Mouse (Mus musculus): ENCODE measurements around the gene Gata1. TPM values are rescaled to one million over a fixed set of nuclear protein-coding genes. Genes with fewer than 3 reads are reported as not detected.

The Gata1 gene
- polyA plus RNA-seq (2015; fragmentation: Illumina TruSeq; extraction: RNeasy Lipid Tissue Mini Kit (QIAGEN cat#74804); ENCODE audit: insufficient read depth, low read depth, low replicate concordance), result not detected

DNA sequence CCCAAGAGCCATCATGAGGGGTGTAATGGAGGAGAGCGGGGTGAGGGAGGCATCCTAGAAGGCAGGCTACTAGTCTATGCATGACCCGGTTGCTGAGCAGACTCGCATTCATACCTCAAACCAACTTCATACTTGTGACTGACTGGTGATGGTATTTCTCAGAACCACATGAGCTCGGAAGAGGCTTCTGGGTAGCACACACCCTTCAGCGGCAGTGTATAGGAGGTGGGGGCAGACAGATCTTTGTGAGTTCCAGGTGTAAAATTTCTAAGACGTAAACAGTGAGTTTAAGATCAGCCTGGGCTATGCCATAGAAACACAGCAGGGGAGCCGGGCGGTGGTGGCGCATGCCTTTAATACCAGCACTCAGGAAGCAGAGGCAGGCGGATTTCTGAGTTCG lies at the start of gene Gata1:
Gata1 (minus strand) TSS at position 180 of the 400 bp plus-strand sequence.

DNA sequence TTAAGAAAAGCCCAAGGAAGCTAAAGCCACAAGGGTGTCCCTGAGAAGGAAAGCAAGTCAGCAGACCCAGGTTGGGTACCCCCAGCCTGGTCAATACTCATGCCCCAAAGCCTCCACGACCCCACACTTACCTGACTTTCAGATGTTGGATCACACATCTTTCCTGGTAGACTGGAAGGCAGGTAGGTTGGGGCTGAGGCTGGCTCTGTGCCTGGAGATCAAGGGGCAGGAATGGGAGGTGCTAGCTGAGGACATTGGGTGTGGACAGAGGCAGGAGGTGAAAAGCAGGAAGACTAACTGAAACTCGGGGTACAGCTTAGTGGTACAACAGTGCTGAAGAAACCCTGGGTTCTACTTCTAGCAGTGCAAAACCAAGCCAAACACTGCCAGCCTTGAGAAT lies 40.4 kb upstream of the Gata1 start, which contains the start of gene Glod5:
Glod5 (minus strand) TSS at position 207 of the 400 bp plus-strand sequence.

DNA sequence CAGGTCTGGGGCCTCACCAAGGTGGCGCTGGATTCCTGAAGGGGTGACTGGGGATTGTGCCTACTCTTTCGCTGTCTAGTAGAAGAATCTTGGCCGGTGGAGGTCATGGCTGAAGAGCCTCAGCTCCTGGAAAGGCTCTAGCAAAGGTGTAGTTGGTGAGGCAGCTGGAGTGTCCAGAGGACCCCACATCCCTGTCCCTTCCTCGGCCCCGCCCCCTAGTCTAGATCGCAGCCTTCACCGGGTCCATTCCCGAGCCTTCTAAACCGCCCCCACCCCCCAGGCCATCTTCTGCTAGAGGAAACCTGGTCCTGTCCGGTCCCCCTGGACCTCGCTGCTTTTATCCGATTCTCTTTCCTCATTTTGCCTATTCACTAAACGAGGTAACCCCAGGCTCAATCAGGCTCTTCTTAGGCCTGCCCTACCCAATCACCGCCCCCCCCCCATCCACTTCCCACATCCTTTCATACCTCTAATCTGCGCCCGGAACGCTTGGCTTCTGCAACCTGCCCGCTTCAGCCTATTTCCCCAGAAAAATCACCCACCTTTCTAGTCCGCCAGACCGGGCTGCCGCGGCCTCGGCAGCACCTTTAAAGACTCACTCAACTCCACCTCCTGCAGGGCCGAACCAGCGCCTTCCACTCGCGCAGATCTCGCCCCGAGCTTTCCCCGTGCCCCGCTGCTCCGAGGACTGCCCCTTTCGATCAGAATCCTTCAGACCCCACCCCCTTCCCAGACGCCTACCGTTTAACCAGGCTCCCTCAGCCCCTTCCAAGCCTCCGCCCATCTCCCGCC lies 30.6 kb downstream of the Gata1 start, which contains the start of gene Hdac6:
Hdac6 (minus strand) TSS at position 782 of the 792 bp plus-strand sequence.

GRCm38 (mm10) chrX:7928270-7928790 lies 49.5 kb downstream of the Gata1 start, which contains the start of gene Eras:
Gene Eras (minus strand): TSS chrX:7928607.

DNA sequence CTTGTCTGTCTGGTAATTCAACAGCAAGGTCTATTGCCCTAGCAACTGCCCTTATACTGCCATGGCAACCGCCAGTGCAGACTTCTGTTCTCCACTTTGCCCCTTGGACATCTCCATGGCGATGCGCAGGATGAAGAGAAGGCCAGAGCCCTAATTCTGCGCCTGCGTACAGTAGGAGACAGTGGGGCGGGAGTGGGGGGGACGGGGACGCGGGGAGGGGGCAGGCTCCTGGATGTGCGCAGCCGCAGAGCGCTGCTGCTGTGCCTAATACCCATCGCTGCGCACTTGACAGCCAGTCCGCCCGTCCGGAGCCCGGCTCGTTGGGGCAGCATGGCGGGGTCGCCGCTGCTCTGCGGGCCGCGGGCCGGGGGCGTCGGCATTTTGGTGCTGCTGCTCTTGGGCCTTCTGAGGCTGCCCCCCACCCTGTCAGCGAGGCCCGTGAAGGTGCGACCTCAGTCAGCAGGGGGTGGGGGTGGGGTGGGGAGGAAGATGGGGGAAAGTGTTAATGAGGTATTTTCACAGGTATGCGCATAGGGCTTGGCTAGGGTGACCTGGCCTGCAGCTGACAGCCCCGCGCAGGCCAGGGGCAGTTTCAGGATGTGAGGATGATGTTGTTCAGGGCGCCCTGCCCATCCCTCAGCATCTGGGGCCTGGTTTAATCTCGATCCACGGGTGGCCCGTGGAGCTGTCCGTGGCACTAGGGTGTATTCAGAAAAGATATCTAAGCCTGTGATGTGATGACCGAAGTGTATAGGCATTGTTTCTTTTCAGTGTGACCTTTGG lies 58.1 kb downstream of the Gata1 start, which contains the start of gene Pcsk1n:
Pcsk1n (plus strand) TSS at position 222 of the 783 bp plus-strand sequence.

Other genes with a start within 250 kb of the Gata1 start
- gene Praf2, start 249.6 kb downstream of the Gata1 start, polyA plus RNA-seq (2015; fragmentation: Illumina TruSeq; extraction: RNeasy Lipid Tissue Mini Kit (QIAGEN cat#74804); ENCODE audit: insufficient read depth, low read depth, low replicate concordance), result 8.7 TPM
- gene Ccdc120, start 227.2 kb downstream of the Gata1 start, polyA plus RNA-seq (2015; fragmentation: Illumina TruSeq; extraction: RNeasy Lipid Tissue Mini Kit (QIAGEN cat#74804); ENCODE audit: insufficient read depth, low read depth, low replicate concordance), result 2.0 TPM
- gene Tfe3, start 215.5 kb downstream of the Gata1 start, polyA plus RNA-seq (2015; fragmentation: Illumina TruSeq; extraction: RNeasy Lipid Tissue Mini Kit (QIAGEN cat#74804); ENCODE audit: insufficient read depth, low read depth, low replicate concordance), result 7.8 TPM
- 41.2 TPM for gene Gripap1, start 188.3 kb downstream of the Gata1 start, polyA plus RNA-seq (2015; fragmentation: Illumina TruSeq; extraction: RNeasy Lipid Tissue Mini Kit (QIAGEN cat#74804); ENCODE audit: insufficient read depth, low read depth, low replicate concordance)
- gene Kcnd1, start 155.8 kb downstream of the Gata1 start, polyA plus RNA-seq (2015; fragmentation: Illumina TruSeq; extraction: RNeasy Lipid Tissue Mini Kit (QIAGEN cat#74804); ENCODE audit: insufficient read depth, low read depth, low replicate concordance), result 1.8 TPM
- 25.1 TPM for gene Otud5, start 136.7 kb downstream of the Gata1 start, polyA plus RNA-seq (2015; fragmentation: Illumina TruSeq; extraction: RNeasy Lipid Tissue Mini Kit (QIAGEN cat#74804); ENCODE audit: insufficient read depth, low read depth, low replicate concordance)
- 4.9 TPM for gene Pim2, start 99.8 kb downstream of the Gata1 start, polyA plus RNA-seq (2015; fragmentation: Illumina TruSeq; extraction: RNeasy Lipid Tissue Mini Kit (QIAGEN cat#74804); ENCODE audit: insufficient read depth, low read depth, low replicate concordance)
- 10.3 TPM for gene Slc35a2, start 94.0 kb downstream of the Gata1 start, polyA plus RNA-seq (2015; fragmentation: Illumina TruSeq; extraction: RNeasy Lipid Tissue Mini Kit (QIAGEN cat#74804); ENCODE audit: insufficient read depth, low read depth, low replicate concordance)
- gene Pqbp1, start 78.8 kb downstream of the Gata1 start, polyA plus RNA-seq (2015; fragmentation: Illumina TruSeq; extraction: RNeasy Lipid Tissue Mini Kit (QIAGEN cat#74804); ENCODE audit: insufficient read depth, low read depth, low replicate concordance), result 23.2 TPM
- gene Timm17b, start 78.7 kb downstream of the Gata1 start, polyA plus RNA-seq (2015; fragmentation: Illumina TruSeq; extraction: RNeasy Lipid Tissue Mini Kit (QIAGEN cat#74804); ENCODE audit: insufficient read depth, low read depth, low replicate concordance), result 18.8 TPM
- not detected for gene Gm10491, start 70.2 kb downstream of the Gata1 start, polyA plus RNA-seq (2015; fragmentation: Illumina TruSeq; extraction: RNeasy Lipid Tissue Mini Kit (QIAGEN cat#74804); ENCODE audit: insufficient read depth, low read depth, low replicate concordance)
- not detected for gene Gm10490, start 68.5 kb downstream of the Gata1 start, polyA plus RNA-seq (2015; fragmentation: Illumina TruSeq; extraction: RNeasy Lipid Tissue Mini Kit (QIAGEN cat#74804); ENCODE audit: insufficient read depth, low read depth, low replicate concordance)
- 20.9 TPM for gene Pcsk1n, start 58.2 kb downstream of the Gata1 start, polyA plus RNA-seq (2015; fragmentation: Illumina TruSeq; extraction: RNeasy Lipid Tissue Mini Kit (QIAGEN cat#74804); ENCODE audit: insufficient read depth, low read depth, low replicate concordance)
- gene Eras, start 49.5 kb downstream of the Gata1 start, polyA plus RNA-seq (2015; fragmentation: Illumina TruSeq; extraction: RNeasy Lipid Tissue Mini Kit (QIAGEN cat#74804); ENCODE audit: insufficient read depth, low read depth, low replicate concordance), result not detected
- gene Hdac6, start 30.2 kb downstream of the Gata1 start, polyA plus RNA-seq (2015; fragmentation: Illumina TruSeq; extraction: RNeasy Lipid Tissue Mini Kit (QIAGEN cat#74804); ENCODE audit: insufficient read depth, low read depth, low replicate concordance), result 11.3 TPM
- not detected for gene Glod5, start 40.4 kb upstream of the Gata1 start, polyA plus RNA-seq (2015; fragmentation: Illumina TruSeq; extraction: RNeasy Lipid Tissue Mini Kit (QIAGEN cat#74804); ENCODE audit: insufficient read depth, low read depth, low replicate concordance)
- 1.7 TPM for gene Suv39h1, start 96.7 kb upstream of the Gata1 start, polyA plus RNA-seq (2015; fragmentation: Illumina TruSeq; extraction: RNeasy Lipid Tissue Mini Kit (QIAGEN cat#74804); ENCODE audit: insufficient read depth, low read depth, low replicate concordance)
- 0.78 TPM for gene Was, start 112.4 kb upstream of the Gata1 start, polyA plus RNA-seq (2015; fragmentation: Illumina TruSeq; extraction: RNeasy Lipid Tissue Mini Kit (QIAGEN cat#74804); ENCODE audit: insufficient read depth, low read depth, low replicate concordance)
- 21.1 TPM for gene Wdr13, start 154.8 kb upstream of the Gata1 start, polyA plus RNA-seq (2015; fragmentation: Illumina TruSeq; extraction: RNeasy Lipid Tissue Mini Kit (QIAGEN cat#74804); ENCODE audit: insufficient read depth, low read depth, low replicate concordance)
- 44.1 TPM for gene Rbm3, start 167.8 kb upstream of the Gata1 start, polyA plus RNA-seq (2015; fragmentation: Illumina TruSeq; extraction: RNeasy Lipid Tissue Mini Kit (QIAGEN cat#74804); ENCODE audit: insufficient read depth, low read depth, low replicate concordance)
- 3.4 TPM for gene Tbc1d25, start 198.1 kb upstream of the Gata1 start, polyA plus RNA-seq (2015; fragmentation: Illumina TruSeq; extraction: RNeasy Lipid Tissue Mini Kit (QIAGEN cat#74804); ENCODE audit: insufficient read depth, low read depth, low replicate concordance)
- gene Ebp, start 215.4 kb upstream of the Gata1 start, polyA plus RNA-seq (2015; fragmentation: Illumina TruSeq; extraction: RNeasy Lipid Tissue Mini Kit (QIAGEN cat#74804); ENCODE audit: insufficient read depth, low read depth, low replicate concordance), result 15.2 TPM
- 9.5 TPM for gene Porcn, start 228.5 kb upstream of the Gata1 start, polyA plus RNA-seq (2015; fragmentation: Illumina TruSeq; extraction: RNeasy Lipid Tissue Mini Kit (QIAGEN cat#74804); ENCODE audit: insufficient read depth, low read depth, low replicate concordance)

Data from pancreas, adult 10 weeks (tissue).